ENCODE assay signal across 8 mouse cellular contexts in the genomic region with DNA sequence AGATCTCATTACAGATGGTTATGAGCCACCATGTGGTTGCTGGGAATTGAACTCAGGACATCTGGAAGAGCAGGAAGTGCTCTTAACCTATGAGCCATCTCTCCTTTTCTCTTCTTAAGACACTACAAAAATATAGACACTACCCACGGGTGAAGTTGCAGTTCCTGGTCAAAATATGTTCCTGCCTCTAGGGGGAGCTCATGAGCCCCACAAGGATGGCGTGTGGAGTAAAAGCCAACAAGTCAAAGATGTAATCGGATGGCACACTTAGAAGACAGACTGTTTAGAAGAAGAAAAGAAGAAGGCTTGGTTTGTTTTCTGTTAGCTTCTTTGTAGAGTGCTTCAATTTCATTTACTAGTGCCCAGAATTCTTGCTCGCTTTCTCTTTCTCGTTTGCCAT.
DNase-seq lines count a peak whose midpoint lies in the region; ATAC-seq lines count a peak whose summit lies in the region.

No protein-coding gene starts in this region.

- ATAC-seq in monocyte, adult 5-6 weeks (replicated peaks; ENCODE audit: insufficient number of reproducible peaks, low FRiP score, low TSS enrichment, poor library complexity, severe bottlenecking), result 0 out of 2 replicates have a peak, but pooled peaks have one; percentile 40

- DNase-seq in heart, postnatal 14 days, result peak; percentile 6 to 39
- DNase-seq in heart, postnatal 25 days (ENCODE audit: low spot score), result no peak
- peak; percentile 42 to 50 for DNase-seq in B cell, adult 2 months
- peak; percentile 41 to 47 for DNase-seq in adrenal gland, adult 18-20 months (ENCODE audit: low spot score in 2 of 2)
- DNase-seq in embryo, embryonic 10.5 days (ENCODE audit: low spot score), result peak; percentile 76
- peak; percentile 12 for DNase-seq in layer of hippocampus, adult 9-10 months (ENCODE audit: low spot score)
- no peak for DNase-seq in ovary, postnatal 10 days (ENCODE audit: low spot score)

- intact Hi-C loops in heart, postnatal 14 days (cut with DNase I), result loop anchor here (5.0 kb wide), 1 partner anchor 211 kb away; no protein-coding TSS in a partner anchor
- intact Hi-C loops in heart, postnatal 25 days (cut with DNase I), result loop anchor here (5.0 kb wide), 1 partner anchor 211 kb away; no protein-coding TSS in a partner anchor

Comparison
In these comparisons a context has a peak if more than half of its experiments do, and no peak if none do; other contexts are left out.
1. DNase-seq: peak in heart, postnatal 14 days (2 of 2), B cell, adult 2 months (2 of 2), adrenal gland, adult 18-20 months (2 of 2), embryo, embryonic 10.5 days (single experiment) and layer of hippocampus, adult 9-10 months (single experiment); none in heart, postnatal 25 days (single experiment) and ovary, postnatal 10 days (single experiment).